Mouse (Mus musculus) layer of hippocampus, adult 2 months (tissue): Measurements from ENCODE around the gene Cxcl14. TPM values are rescaled to one million over a fixed set of nuclear protein-coding genes. Genes with fewer than 3 reads are reported as not detected.

Source experiments
- DNase-seq, 2 experiments: peaks; one replicate each; pipeline ENCODE4 v3.0.0; 2022; ENCODE audit warnings: low spot score in 2 of 2
- H3K27ac ChIP-seq: fragments of 200-600 bp; 2 replicates; pipeline ENCODE4 v1.8.1; 2022
- H3K4me3 ChIP-seq: fragments of 200-600 bp; 2 replicates; pipeline ENCODE4 v1.8.1; 2022; ENCODE audit warnings: mild to moderate bottlenecking
- CTCF ChIP-seq: fragments of 200-600 bp; conservative IDR thresholded peaks from 2 replicates; pipeline ENCODE4 v1.8.1; 2022; ENCODE audit warnings: antibody characterized with exemption, mild to moderate bottlenecking, moderate library complexity
- total RNA-seq, 2 experiments: library from RNA; stranded (reverse); gene quantifications; 2 replicates each; pipeline ENCODE4 v1.2.3; 2021

Cxcl14 gene
- total RNA-seq, 2 experiments from 2014 or later: 123 to 125 TPM

DNA sequence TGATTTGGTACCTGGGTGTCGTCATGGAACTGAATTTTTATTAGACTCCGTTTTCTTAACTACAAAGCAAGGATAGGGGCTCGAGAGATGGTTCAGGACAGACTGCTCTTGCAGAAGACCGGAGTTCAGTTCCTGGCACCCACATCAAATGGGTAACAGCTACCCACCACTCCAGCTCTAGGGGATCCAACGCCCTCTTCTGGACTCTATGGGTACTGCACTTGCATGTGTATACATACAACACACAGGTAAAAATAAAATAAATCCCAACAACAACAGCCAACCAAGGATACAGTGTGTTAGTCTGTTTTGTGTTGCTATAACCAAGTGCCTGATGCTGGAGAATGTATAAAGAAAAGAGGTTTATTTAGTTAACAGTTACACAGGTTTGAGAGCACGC, 16.0 kb downstream of the Cxcl14 start:
- Histone ChIP-seq H3K4me3 (no peak overlapping the region), H3K27ac (no peak overlapping the region)
- DNase-seq: no peak
- peak; percentile 69 for TF ChIP-seq CTCF

DNA sequence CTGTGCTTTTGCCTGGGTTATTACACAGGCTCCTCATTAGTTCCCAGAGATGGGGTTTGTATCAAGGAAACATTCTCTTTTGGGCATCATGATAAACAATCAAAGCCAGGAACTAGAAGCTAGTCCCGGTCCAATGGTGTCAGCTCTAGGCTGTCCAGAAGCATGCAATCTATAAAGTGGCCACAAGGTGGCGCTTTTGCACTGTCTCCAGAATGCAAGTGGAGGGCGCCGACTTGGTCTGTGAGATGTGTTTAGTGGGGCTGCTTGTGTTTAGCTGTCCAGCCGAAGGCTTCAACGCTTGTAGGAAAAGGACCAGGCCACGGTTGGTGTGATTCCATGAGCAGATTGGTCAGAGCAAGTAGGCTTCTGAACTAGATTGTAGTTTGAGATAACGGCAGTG, 16.9 kb downstream of the Cxcl14 start:
- Histone ChIP-seq H3K27ac (no peak overlapping the region), H3K4me3 (no peak overlapping the region)
- DNase-seq: peak; percentile 81 to 95
- TF ChIP-seq CTCF: peak; percentile 98

DNA sequence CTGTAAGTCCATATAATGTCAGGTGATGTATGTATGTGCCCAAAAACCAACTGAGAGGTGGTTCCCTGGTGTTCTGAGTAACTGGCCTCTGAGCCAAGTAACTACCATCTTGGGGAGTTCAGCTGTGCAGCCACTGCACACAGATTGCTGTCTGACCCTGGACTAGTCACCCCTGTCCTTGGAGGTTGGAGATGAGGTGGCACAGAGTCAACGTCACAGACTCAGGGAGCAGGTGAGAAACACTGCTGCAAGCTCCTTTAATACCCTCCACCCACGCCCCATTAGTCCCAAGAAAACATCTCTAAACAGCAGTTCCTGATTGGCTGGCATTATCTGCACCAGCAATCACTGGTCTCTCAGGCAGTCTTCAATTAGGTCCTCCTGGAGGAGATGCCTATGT, 21.2 kb downstream of the Cxcl14 start:
- no peak for DNase-seq
- Histone ChIP-seq H3K27ac (no peak overlapping the region), H3K4me3 (no peak overlapping the region)
- TF ChIP-seq CTCF: no peak

DNA sequence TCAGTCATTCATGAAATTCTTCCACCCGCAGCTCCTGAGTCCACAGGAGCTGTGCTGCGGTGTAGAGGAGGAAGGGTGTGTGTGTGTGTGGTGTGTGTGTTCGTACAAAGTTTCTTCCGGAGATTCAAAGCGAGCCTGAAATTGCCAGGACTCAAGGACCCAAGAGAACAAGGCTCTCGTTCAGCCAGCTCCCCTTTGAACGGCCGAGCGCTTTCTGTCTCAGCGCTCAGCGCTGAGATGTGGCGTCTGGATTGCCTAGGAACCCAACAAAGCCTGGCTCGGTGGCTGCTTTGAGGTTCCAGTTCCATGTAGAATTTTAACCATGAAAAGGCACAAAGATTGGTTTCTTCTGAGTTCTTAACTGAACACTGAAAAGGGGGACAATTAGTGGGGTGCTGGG, 26.2 kb downstream of the Cxcl14 start:
- no peak for TF ChIP-seq CTCF
- no peak overlapping the region for H3K4me3 ChIP-seq
- peak; percentile 25 for DNase-seq
- peak overlapping the region; percentile 77 for H3K27ac ChIP-seq

DNA sequence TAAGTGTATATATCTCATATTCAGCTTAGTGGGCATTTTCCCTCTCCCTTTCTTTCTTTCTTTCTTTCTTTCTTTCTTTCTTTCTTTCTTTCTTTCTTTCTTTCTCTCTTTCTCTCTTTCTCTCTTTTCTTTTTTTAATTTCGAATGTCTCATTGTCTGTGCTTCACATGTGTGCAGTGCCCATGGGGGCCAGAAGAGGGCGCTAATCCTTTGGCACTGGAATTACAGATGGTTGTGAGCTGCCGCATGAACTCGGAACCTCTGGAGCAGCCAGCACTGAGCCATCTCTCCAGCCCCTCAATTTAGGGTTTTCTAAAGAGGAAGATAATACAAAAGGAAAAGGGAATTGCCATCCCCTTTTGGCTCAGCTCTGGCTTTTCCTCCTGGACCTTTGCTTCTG, 29.0 kb downstream of the Cxcl14 start:
- H3K27ac ChIP-seq: no peak overlapping the region
- DNase-seq: no peak
- no peak overlapping the region for H3K4me3 ChIP-seq
- TF ChIP-seq CTCF: peak; percentile 57

DNA sequence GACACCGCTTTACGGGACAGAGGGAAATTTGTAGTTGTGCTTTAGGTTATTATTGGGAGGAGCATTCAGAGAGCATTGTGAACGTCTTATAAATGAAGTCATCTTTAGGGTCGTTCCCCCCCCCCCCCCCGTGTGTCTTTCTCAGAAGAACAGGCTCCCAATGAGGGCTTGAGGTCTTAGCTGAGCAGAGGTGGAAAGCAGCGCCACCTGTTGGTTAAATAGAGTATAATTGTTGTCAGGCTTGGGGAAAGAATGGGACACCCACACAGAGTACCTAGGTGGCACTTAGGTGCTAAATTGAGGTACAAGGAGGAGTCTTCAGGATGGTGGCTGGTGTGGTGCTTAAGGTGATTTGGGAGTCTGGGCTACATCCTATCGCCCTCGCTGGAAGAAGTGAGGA, 29.9 kb downstream of the Cxcl14 start:
- no peak overlapping the region for H3K27ac ChIP-seq
- peak; percentile 80 for TF ChIP-seq CTCF
- H3K4me3 ChIP-seq: no peak overlapping the region
- peak; percentile 29 to 58 for DNase-seq

DNA sequence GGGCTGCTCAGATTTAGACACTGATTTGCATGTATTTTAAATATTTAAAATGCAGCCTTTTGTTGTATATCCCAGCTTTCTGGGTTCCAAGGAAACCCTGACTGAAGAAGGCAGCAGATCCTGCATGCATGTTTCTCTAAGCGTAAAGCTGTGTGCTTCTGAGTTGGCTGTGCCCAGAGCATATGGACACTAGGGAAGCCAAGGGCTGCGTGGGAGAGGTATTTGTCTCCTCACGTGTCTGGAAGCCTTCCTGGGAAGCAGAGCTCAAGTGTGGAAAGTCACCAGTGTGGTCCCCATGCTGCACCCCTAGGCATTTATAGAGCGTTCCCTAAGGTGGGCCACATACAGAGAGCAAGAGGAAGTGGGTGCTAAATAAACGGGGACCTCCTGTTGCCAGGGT, 30.7 kb downstream of the Cxcl14 start:
- no peak overlapping the region for H3K4me3 ChIP-seq
- H3K27ac ChIP-seq: no peak overlapping the region
- TF ChIP-seq CTCF: no peak
- peak; percentile 41 to 55 for DNase-seq

DNA sequence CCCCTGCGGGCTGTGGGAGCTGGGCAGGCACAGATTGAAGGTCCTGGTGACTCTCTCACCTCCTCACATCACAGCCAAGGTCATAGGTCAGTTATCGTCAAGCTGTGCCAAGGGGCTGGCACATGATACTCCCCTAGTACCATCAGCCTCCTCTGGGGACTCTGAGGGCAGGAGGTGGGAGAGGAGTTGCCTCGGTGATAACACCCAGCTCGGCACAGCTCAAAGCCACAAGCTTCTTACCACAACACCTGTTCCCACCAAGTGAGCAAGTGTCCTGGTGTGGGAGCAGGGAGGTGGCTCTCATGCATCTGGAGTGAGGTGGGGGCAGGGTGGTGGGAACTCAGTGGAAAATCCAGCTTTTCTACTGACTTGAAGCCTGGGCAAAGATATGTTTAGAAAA, 34.1 kb downstream of the Cxcl14 start:
- Histone ChIP-seq H3K27ac (no peak overlapping the region), H3K4me3 (no peak overlapping the region)
- DNase-seq: no peak
- TF ChIP-seq CTCF: no peak

DNA sequence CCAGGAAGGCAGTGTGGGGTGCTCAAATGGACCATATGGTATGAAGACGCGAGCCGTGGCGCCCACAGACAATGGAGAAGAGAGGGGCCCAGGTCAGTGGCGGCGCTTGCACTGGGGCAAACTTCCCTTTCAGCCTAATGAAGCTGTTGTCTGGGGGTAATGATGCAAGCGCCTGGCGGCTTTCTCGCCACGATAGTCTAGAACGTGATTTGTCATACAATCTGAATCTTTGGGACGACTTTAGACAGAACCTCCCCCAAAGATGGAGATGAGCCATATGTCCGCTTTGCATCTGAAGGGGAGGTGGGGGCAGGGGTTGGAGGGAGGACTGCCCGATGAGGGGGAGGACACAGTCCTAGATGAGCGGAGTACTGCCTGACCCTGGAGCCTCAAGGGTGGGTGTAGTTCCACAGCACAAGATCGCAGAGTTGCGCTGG, 36.0 kb downstream of the Cxcl14 start:
- TF ChIP-seq CTCF: no peak
- no peak for DNase-seq
- no peak overlapping the region for H3K4me3 ChIP-seq
- no peak overlapping the region for H3K27ac ChIP-seq

DNA sequence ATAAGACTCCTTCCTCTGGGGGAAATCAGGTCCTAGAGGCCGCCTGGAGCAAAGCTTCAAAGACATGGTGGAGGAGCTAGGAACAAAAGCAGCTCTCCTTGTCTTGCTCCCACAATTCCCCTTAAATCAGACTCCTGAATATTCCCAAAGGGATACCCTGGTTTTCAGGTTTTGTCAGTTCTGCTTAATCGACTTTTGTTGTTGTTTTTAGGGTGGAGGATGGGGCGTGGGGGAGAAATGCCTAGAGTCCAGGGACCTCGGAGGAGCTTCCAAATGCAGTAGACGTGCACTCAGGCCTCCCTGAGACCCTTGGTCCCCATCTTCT, 36.5 kb downstream of the Cxcl14 start:
- no peak for TF ChIP-seq CTCF
- Histone ChIP-seq H3K4me3 (no peak overlapping the region), H3K27ac (no peak overlapping the region)
- no peak for DNase-seq

DNA sequence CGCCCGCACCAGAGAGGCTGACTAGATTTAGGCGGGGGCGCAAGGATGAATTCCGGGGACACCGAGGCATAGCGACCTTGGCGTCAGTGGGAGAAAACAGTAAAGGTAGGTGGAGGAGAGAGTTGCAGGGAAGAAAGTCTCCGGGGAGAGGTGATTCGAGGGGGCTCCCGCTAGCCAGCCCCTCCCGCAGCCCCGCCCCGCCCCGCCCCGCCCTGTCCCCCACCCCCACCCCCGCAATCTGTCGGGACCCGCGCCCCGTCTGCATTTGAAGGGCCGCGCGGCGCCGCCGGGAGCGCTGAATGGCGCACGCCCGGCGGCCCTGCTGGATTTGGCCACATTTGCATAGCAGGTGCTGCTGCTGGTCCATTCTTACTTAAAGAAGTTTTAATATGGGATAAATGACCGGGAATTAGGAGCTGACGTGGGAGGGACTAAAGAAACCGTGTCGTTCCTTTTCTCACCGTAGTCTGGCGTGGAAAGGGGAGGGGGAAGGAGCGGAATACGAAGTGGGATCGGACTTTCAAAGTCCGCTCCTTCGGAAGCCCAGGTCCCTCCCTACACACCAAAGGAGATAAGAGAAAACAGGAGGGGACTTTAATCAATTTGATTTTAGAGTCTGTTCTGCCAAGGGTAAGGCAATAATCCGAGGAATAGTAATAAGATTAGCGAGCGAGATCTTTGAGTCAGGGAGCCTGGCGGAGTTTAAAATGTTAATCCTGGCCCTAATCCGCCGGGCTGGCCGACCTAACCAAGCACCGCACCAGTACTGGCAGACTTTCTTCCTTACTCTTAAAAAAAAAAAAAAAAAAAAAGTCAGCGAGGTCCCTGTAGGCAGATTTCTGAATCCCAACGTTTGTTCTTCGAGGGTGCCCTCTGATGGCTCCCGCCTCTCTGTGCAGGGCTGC, 37.1 kb downstream of the Cxcl14 start:
- peak; percentile 63 for TF ChIP-seq CTCF
- no peak overlapping the region for H3K27ac ChIP-seq
- no peak for DNase-seq
- H3K4me3 ChIP-seq: peak overlapping the region; percentile 15; the same call in 1 of the 2 replicates

DNA sequence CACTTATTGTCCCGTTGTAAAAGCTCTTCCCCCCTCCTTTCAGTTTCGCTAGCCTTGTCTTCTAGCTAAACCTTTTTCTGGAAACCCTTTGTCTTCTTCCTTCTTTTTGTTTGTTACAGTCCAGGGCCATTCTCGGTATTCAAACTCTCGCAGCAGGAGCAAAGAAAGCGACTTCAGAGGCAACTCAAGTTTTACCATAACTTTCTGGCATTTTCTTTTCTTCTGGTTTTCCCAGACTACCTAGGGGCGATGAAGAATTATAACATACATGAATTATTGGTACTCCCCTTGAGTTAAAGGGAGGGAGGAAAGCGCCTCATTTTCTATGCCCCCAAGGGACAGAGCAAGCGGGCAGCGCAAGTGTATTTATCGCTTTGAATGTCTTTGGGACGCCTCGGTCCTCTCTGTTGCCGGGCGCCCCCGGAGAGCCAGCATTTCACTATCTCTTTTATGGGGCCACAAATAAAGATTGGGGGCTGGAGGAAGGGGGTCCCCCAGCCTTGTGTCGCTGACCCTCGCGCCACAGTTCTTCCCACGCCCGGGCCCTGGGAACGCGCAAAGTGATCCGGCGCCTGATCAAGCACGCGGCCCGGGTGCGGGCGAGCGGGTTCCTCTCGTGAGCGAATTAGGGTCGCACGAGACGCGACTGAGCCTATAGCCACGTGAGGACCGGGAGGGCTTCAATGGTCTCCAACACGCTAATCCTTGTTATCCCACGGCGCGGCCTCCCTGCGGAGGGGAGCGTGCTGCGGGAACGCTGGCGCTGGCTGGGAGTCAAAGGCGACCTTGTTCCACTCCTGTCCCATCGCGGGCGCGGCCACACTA, 37.9 kb downstream of the Cxcl14 start:
- H3K27ac ChIP-seq: no peak overlapping the region
- TF ChIP-seq CTCF: no peak
- H3K4me3 ChIP-seq: peak overlapping the region; percentile 15; the same call in 1 of the 2 replicates
- no peak for DNase-seq

DNA sequence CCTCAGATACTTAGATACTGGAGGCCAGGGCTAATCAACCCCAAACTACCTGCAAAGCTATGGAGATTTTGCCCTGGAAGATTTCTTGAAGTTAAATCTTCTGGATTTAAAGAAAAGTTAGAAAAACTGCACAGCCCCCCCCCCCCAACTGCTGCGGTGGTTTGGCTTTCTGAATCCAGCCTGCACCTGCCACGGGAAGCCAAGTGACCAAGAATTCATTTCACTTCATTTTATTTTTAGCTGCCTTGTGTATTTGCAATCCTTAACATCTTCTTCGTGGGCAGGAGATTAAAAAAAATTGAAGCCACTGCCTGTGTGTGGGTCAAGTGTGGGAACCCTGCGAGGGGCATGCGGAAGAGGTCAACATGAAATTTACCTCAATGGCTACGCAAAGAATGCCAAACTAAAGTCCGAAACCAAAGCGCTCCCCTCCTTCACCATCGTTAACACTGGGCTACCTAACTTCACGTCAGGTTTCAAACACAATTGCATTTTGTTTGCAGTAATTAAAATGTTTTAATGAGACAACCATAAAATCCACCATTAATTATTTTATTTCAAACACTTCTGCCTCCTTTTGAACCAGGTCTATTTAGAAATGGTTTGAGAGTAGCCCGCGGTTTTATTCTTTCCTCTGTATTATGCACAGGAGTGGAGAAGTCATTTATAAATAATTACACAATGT, 38.7 kb downstream of the Cxcl14 start:
- no peak for DNase-seq
- TF ChIP-seq CTCF: no peak
- Histone ChIP-seq H3K4me3 (no peak overlapping the region), H3K27ac (no peak overlapping the region)
